Mouse (Mus musculus) brain, embryonic 14.5 days (tissue): ENCODE measurements at regions not wholly inside any gene's neighbourhood (a gene's known extent, or its start where the extent isn't known, plus 50 kb on each side); places are given as distances from the start of the nearest gene placed in this dataset.

Experiments
- CTCF ChIP-seq: fragments of 200-500 bp; IDR thresholded peaks from 2 replicates; pipeline ENCODE4 v1.5.1; 2012; ENCODE audit warnings: inconsistent platforms, mild to moderate bottlenecking, moderate library complexity, borderline replicate concordance; ENCODE audit not compliant: insufficient read depth, insufficient read length; ENCODE audit errors: extremely low read depth
- POLR2A ChIP-seq: fragments of 200-500 bp; IDR thresholded peaks from 2 replicates; pipeline ENCODE4 v1.6.1; 2012; ENCODE audit warnings: mild to moderate bottlenecking, inconsistent platforms, borderline replicate concordance; ENCODE audit not compliant: poor library complexity, insufficient read depth, insufficient read length, severe bottlenecking; ENCODE audit errors: extremely low read depth

- no peak for TF ChIP-seq CTCF
- TF ChIP-seq POLR2A = no peak
Observed at GRCm38 (mm10) chr12:86818201-86818600, 66.4 kb downstream of the Irf2bpl start.
